Mouse (Mus musculus) C2C12 (cell line): Measurements from ENCODE around the gene Scn4b.

ENCODE experiments used
- CTCF ChIP-seq: IDR thresholded peaks from one replicate; pipeline ENCODE4 v1.5.1; 2011; ENCODE audit not compliant: control insufficient read depth, insufficient read depth, insufficient read length
- MAX ChIP-seq: IDR thresholded peaks from one replicate; pipeline ENCODE4 v1.6.1; 2011; ENCODE audit warnings: mild to moderate bottlenecking, control low read depth
- USF1 ChIP-seq: IDR thresholded peaks from one replicate; pipeline ENCODE4 v1.6.1; 2011; ENCODE audit warnings: low read depth, mild to moderate bottlenecking, control low read depth, moderate library complexity

GRCm38 (mm10) chr9:45130119-45130518 is 8.1 kb upstream of the Scn4b start:
- TF ChIP-seq CTCF: no peak
- TF ChIP-seq MAX: no peak
- TF ChIP-seq USF1: no peak
